Mouse (Mus musculus) ES-Bruce4 (cell line): ENCODE measurements around the gene Mrnip. TPM values are rescaled to one million over a fixed set of nuclear protein-coding genes. Genes with fewer than 3 reads are reported as not detected.
"Not testable (repeated sequence)": the region's sequence is repeated elsewhere in the genome, so short reads cannot be mapped to it uniquely, and the experiment has no call there.

Source experiments
- H3K27ac ChIP-seq: 2 replicates; pipeline ENCODE4 v1.5.1; 2012; ENCODE audit warnings: low read length, inconsistent platforms; ENCODE audit not compliant: insufficient read depth
- H3K27me3 ChIP-seq: 2 replicates; pipeline ENCODE4 v1.6.1; 2012; ENCODE audit warnings: mild to moderate bottlenecking, low read length, inconsistent platforms; ENCODE audit not compliant: control insufficient read depth, poor library complexity, insufficient read depth, severe bottlenecking
- H3K36me3 ChIP-seq: 2 replicates; pipeline ENCODE4 v1.6.1; 2012; ENCODE audit warnings: inconsistent platforms, mild to moderate bottlenecking, low read length, moderate library complexity; ENCODE audit not compliant: control insufficient read depth, poor library complexity, insufficient read depth, severe bottlenecking
- H3K4me1 ChIP-seq: one replicate; pipeline ENCODE4 v1.8.1; 2011; ENCODE audit warnings: low read length; ENCODE audit not compliant: control insufficient read depth, insufficient read depth
- H3K4me3 ChIP-seq: 2 replicates; pipeline ENCODE4 v1.5.1; 2011; ENCODE audit warnings: low read depth, mild to moderate bottlenecking, low read length
- H3K9ac ChIP-seq: 2 replicates; pipeline ENCODE4 v1.6.1; 2012; ENCODE audit warnings: low read depth, mild to moderate bottlenecking, inconsistent platforms; ENCODE audit not compliant: poor library complexity, severe bottlenecking
- H3K9me3 ChIP-seq: replicated peaks from 2 replicates; pipeline ENCODE4 v1.6.1; 2012; ENCODE audit warnings: mild to moderate bottlenecking, low read length, inconsistent platforms; ENCODE audit not compliant: control insufficient read depth, poor library complexity, insufficient read depth, severe bottlenecking
- CTCF ChIP-seq: IDR thresholded peaks from one replicate; pipeline ENCODE4 v1.8.1; 2011; ENCODE audit warnings: low read depth, low read length
- EP300 ChIP-seq: IDR thresholded peaks from 2 replicates; pipeline ENCODE4 v1.6.1; 2011; ENCODE audit warnings: low read depth, low read length; ENCODE audit not compliant: insufficient read depth
- POLR2A ChIP-seq: IDR thresholded peaks from one replicate; pipeline ENCODE4 v1.8.1; 2011; ENCODE audit warnings: low read length; ENCODE audit not compliant: insufficient read depth
- polyA plus RNA-seq: library from polyadenylated mRNA; stranded (reverse); fragments of >200 nt; gene quantifications from 2 replicates; pipeline ENCODE4 v1.2.4, GENCODE M21; 2011; ENCODE audit warnings: low read depth; ENCODE audit not compliant: missing spikeins, insufficient read depth, insufficient read length

Gene Mrnip
- polyA plus RNA-seq = 11.0 and 12.8 TPM in 2 replicates

- not testable (repeated sequence) for H3K36me3 ChIP-seq, H3K27ac ChIP-seq, H3K4me1 ChIP-seq, H3K9me3 ChIP-seq, H3K27me3 ChIP-seq
- Histone ChIP-seq H3K4me3 (peak within 1 kb of the TSS; percentile 92), H3K9ac (peak within 1 kb of the TSS; percentile 53)
These were observed at the start of gene Mrnip for GRCm38 (mm10) chr11:50174111-50174729. Gene Mrnip, plus strand, starts transcription at chr11:50174444.

- Histone ChIP-seq H3K27me3 (no peaks in the 10 kb centered on the region), H3K36me3 (no peaks in the 10 kb centered on the region), H3K9me3 (no peaks in the 10 kb centered on the region), H3K9ac (no peak overlapping the region), H3K4me1 (no peaks in the 10 kb centered on the region), H3K27ac (no peak overlapping the region), H3K4me3 (no peak overlapping the region)
- TF ChIP-seq POLR2A (no peak), CTCF (no peak), EP300 (no peak)
These were observed 46.5 kb upstream of the Mrnip start for GRCm38 (mm10) chr11:50127781-50128180.

GRCm38 (mm10) chr11:50130811-50131766 is 43.2 kb upstream of the Mrnip start, which contains the start of gene Tbc1d9b:
Gene Tbc1d9b, plus strand, starts transcription at chr11:50131396.
- H3K4me1 ChIP-seq = no peaks in the 10 kb centered on the region
- no peaks in the 10 kb centered on the region for H3K9me3 ChIP-seq
- peak; percentile 89 for TF ChIP-seq CTCF
- no peak for TF ChIP-seq POLR2A
- H3K9ac ChIP-seq = peak within 1 kb of the TSS; percentile 80
- H3K36me3 ChIP-seq = 0 out of 2 replicates have a peak, but pooled peaks cover 4% of the 10 kb centered on the region
- H3K27ac ChIP-seq = no peak within 1 kb of the TSS
- H3K4me3 ChIP-seq = peak within 1 kb of the TSS; percentile 88
- H3K27me3 ChIP-seq = no peaks in the 10 kb centered on the region

- Histone ChIP-seq H3K27ac (no peak overlapping the region), H3K36me3 (0 out of 2 replicates have a peak, but pooled peaks cover 4% of the 10 kb centered on the region), H3K27me3 (no peaks in the 10 kb centered on the region), H3K4me1 (no peaks in the 10 kb centered on the region), H3K9ac (peak overlapping the region; percentile 80), H3K4me3 (peak overlapping the region; percentile 88), H3K9me3 (no peaks in the 10 kb centered on the region)
- TF ChIP-seq POLR2A = no peak
- TF ChIP-seq CTCF = no peak
- TF ChIP-seq EP300 = no peak
These were observed 42.4 kb upstream of the Mrnip start for GRCm38 (mm10) chr11:50131801-50132201.

- Histone ChIP-seq H3K4me3 (no peak overlapping the region), H3K27ac (no peak overlapping the region), H3K9me3 (no peaks in the 10 kb centered on the region), H3K9ac (no peak overlapping the region), H3K27me3 (no peaks in the 10 kb centered on the region), H3K36me3 (0 out of 2 replicates have a peak, but pooled peaks cover 4% of the 10 kb centered on the region), H3K4me1 (no peaks in the 10 kb centered on the region)
- TF ChIP-seq EP300 (no peak), CTCF (no peak), POLR2A (no peak)
These were observed 42.0 kb upstream of the Mrnip start for GRCm38 (mm10) chr11:50132265-50132664.
